Mouse (Mus musculus): ENCODE data around the gene Cfap77.

GRCm38 (mm10) chr2:29096751-29097150 lies 41.9 kb upstream of the Cfap77 start:
- TF ChIP-seq GATA1 (IDR thresholded peaks at IDR 0.05; ENCODE audit: borderline replicate concordance, low read length): no peak
- no peak for TF ChIP-seq FLI1 (IDR thresholded peaks at IDR 0.05; ENCODE audit: low read length)

Measured in megakaryocyte, embryonic 14.5 days (primary cell).